Mouse (Mus musculus): ENCODE results near the gene Ybey. TPM values are rescaled to one million over a fixed set of nuclear protein-coding genes. Genes with fewer than 3 reads are reported as not detected.

Ybey gene
- total RNA-seq, 1 experiment from 2014 or later, result 2.9 TPM

- peak; percentile 99 for DNase-seq
Measured at GRCm38 (mm10) chr10:76442178-76443088, 26.5 kb downstream of the Ybey start, which contains the start of gene Pcnt. TSS of gene Pcnt (minus strand) at chr10:76442786.

- DNase-seq, result no peak
Measured at GRCm38 (mm10) chr10:76440281-76440680, 28.6 kb downstream of the Ybey start, which contains the start of gene AC141477.1. TSS of gene AC141477.1 (minus strand) at chr10:76440444.

- no peak for DNase-seq
Measured at GRCm38 (mm10) chr10:76439107-76439890, 29.6 kb downstream of the Ybey start.

- DNase-seq, result no peak
Measured at GRCm38 (mm10) chr10:76433925-76434324, 35.0 kb downstream of the Ybey start.

- no peak for DNase-seq
Measured at GRCm38 (mm10) chr10:76425674-76426073, 43.2 kb downstream of the Ybey start.

GRCm38 (mm10) chr10:76416811-76417210 lies 52.1 kb downstream of the Ybey start:
- DNase-seq, result no peak

Other genes with a start within 250 kb of the Ybey start
- gene Prmt2, start 231.2 kb downstream of the Ybey start, total RNA-seq (2021), result 19.3 and 19.6 TPM in 2 replicates
- gene S100b, start 215.3 kb downstream of the Ybey start, total RNA-seq (2021), result 48.4 and 82.5 TPM in 2 replicates
- gene Dip2a, start 123.8 kb downstream of the Ybey start, total RNA-seq (2021), result 31.1 and 31.6 TPM in 2 replicates
- gene AC141477.1, start 28.7 kb downstream of the Ybey start, total RNA-seq (2021), result not detected in 2 replicates
- gene Pcnt, start 26.3 kb downstream of the Ybey start, total RNA-seq (2021), result 18.6 and 20.1 TPM in 2 replicates
- not detected in 2 replicates for gene 2610028H24Rik, start 20.0 kb downstream of the Ybey start, total RNA-seq (2021)
- 27.2 and 34.4 TPM in 2 replicates for gene Mcm3ap, start 187 bp downstream of the Ybey start, total RNA-seq (2021)
- 28.1 and 35.8 TPM in 2 replicates for gene Lss, start 62.5 kb upstream of the Ybey start, total RNA-seq (2021)
- not detected in 2 replicates for gene Spatc1l, start 93.2 kb upstream of the Ybey start, total RNA-seq (2021)
- 1.8 and 25.8 TPM in 2 replicates for gene Ftcd, start 106.5 kb upstream of the Ybey start, total RNA-seq (2021)
- 89.0 and 97.1 TPM in 2 replicates for gene Col6a2, start 154.5 kb upstream of the Ybey start, total RNA-seq (2021)

Data from adrenal gland, postnatal 14 days (tissue).